Mouse (Mus musculus) left cerebral cortex, postnatal 4 days (tissue): ENCODE data around the gene Anapc7. TPM values are rescaled to one million over a fixed set of nuclear protein-coding genes. Genes with fewer than 3 reads are reported as not detected.

Experiments
- DNase-seq: peaks from one replicate; pipeline ENCODE4 v3.0.0-alpha.2; 2022
- intact Hi-C: fragments of 180-260 bp; cut with DNase I; formaldehyde crosslinking; loops from one replicate; pipeline ENCODE4 v1.15.1; 2025
- total RNA-seq, 2 experiments: library from RNA; stranded (reverse); gene quantifications; 2 replicates each; pipeline ENCODE4 v1.2.3; 2021

The Anapc7 gene
- 10 to 100 TPM; 41.7 to 45.4 TPM for total RNA-seq

GRCm38 (mm10) chr5:122421271-122422068 is at the start of gene Anapc7:
Anapc7 (plus strand) TSS chr5:122421693.
- DNase-seq = no peak
- intact Hi-C loops = no loop called here

GRCm38 (mm10) chr5:122372192-122372769 is 49.2 kb upstream of the Anapc7 start, which contains the start of gene Fam216a:
Fam216a (minus strand) TSS chr5:122372364.
- intact Hi-C loops = no loop called here
- DNase-seq = peak; percentile 99

GRCm38 (mm10) chr5:122372878-122373277 is 48.6 kb upstream of the Anapc7 start:
- intact Hi-C loops = no loop called here
- no peak for DNase-seq

GRCm38 (mm10) chr5:122377101-122377833 is 44.2 kb upstream of the Anapc7 start:
- intact Hi-C loops = no loop called here
- DNase-seq = no peak

GRCm38 (mm10) chr5:122378171-122378570 is 43.3 kb upstream of the Anapc7 start:
- intact Hi-C loops = no loop called here
- no peak for DNase-seq

- peak; percentile 86 for DNase-seq
- intact Hi-C loops = no loop called here
Observed at GRCm38 (mm10) chr5:122379374-122380155, 41.9 kb upstream of the Anapc7 start.

GRCm38 (mm10) chr5:122390006-122390405 is 31.5 kb upstream of the Anapc7 start:
- intact Hi-C loops = no loop called here

GRCm38 (mm10) chr5:122390671-122391070 is 30.8 kb upstream of the Anapc7 start:
- intact Hi-C loops = no loop called here
- DNase-seq = no peak

More at GRCm38 (mm10) chr5:122390006-122390405, 31.5 kb upstream of the Anapc7 start:
- no peak for DNase-seq

- intact Hi-C loops = no loop called here
Observed at GRCm38 (mm10) chr5:122391178-122391785, 30.2 kb upstream of the Anapc7 start.

GRCm38 (mm10) chr5:122391786-122392180 is 29.7 kb upstream of the Anapc7 start, which contains the start of gene Arpc3:
Arpc3 (plus strand) TSS chr5:122391878.
- intact Hi-C loops = no loop called here
- DNase-seq = peak; percentile 93

More at GRCm38 (mm10) chr5:122391178-122391785, 30.2 kb upstream of the Anapc7 start:
- DNase-seq = no peak

GRCm38 (mm10) chr5:122392227-122393004 is 29.1 kb upstream of the Anapc7 start:
- intact Hi-C loops = no loop called here
- no peak for DNase-seq

GRCm38 (mm10) chr5:122393887-122394286 is 27.6 kb upstream of the Anapc7 start:
- intact Hi-C loops = no loop called here
- peak; percentile 77 for DNase-seq

- intact Hi-C loops = no loop called here
- no peak for DNase-seq
Observed at GRCm38 (mm10) chr5:122396791-122397190, 24.7 kb upstream of the Anapc7 start.

GRCm38 (mm10) chr5:122397495-122397894 is 24.0 kb upstream of the Anapc7 start:
- DNase-seq = no peak
- intact Hi-C loops = no loop called here

- no peak for DNase-seq
- intact Hi-C loops = no loop called here
Observed at GRCm38 (mm10) chr5:122399871-122400270, 21.6 kb upstream of the Anapc7 start.

- DNase-seq = no peak
Observed at GRCm38 (mm10) chr5:122400628-122401302, 20.7 kb upstream of the Anapc7 start.

GRCm38 (mm10) chr5:122401303-122401640 is 20.2 kb upstream of the Anapc7 start:
- intact Hi-C loops = no loop called here
- peak; percentile 76 for DNase-seq

More at GRCm38 (mm10) chr5:122400628-122401302, 20.7 kb upstream of the Anapc7 start:
- intact Hi-C loops = no loop called here

GRCm38 (mm10) chr5:122402160-122402559 is 19.3 kb upstream of the Anapc7 start:
- intact Hi-C loops = no loop called here
- no peak for DNase-seq

- intact Hi-C loops = no loop called here
- DNase-seq = peak; percentile 65
Observed at GRCm38 (mm10) chr5:122402772-122403171, 18.7 kb upstream of the Anapc7 start.
